Mouse (Mus musculus): Measurements from ENCODE around the gene Gm20388. TPM values are rescaled to one million over a fixed set of nuclear protein-coding genes. Genes with fewer than 3 reads are reported as not detected.

Gm20388 gene
- polyA plus RNA-seq, 1 experiment from 2014 or later: not detected

- 71% methylated on average over 6 of the region's 6 CpGs for whole genome bisulfite sequencing
- Histone ChIP-seq H3K27me3 (replicated peaks; ENCODE audit: control insufficient read depth, insufficient read depth, low read length) (peaks cover 10% of the 10 kb centered on the region), H3K9ac (ENCODE audit: low read depth, low read length) (no peak overlapping the region), H3K36me3 (ENCODE audit: control insufficient read depth, insufficient read depth) (no peaks in the 10 kb centered on the region), H3K9me3 (ENCODE audit: control insufficient read depth) (no peaks in the 10 kb centered on the region), H3K27ac (ENCODE audit: low read depth, low read length) (no peak overlapping the region), H3K4me2 (replicated peaks; ENCODE audit: low read depth) (no peak overlapping the region), H3K4me1 (replicated peaks; ENCODE audit: control insufficient read depth, insufficient read depth, low read length) (no peaks in the 10 kb centered on the region), H3K4me3 (ENCODE audit: low read depth, low read length) (no peak overlapping the region)
- ATAC-seq: no peak
- peak; percentile 33; the same call in 1 of the 2 replicates for TF ChIP-seq CTCF (IDR thresholded peaks at IDR 0.05; ENCODE audit: low read depth)
Measured at GRCm38 (mm10) chr8:122224650-122225022, 2314.0 kb downstream of the Gm20388 start.

GRCm38 (mm10) chr8:122225446-122225845 is 2314.8 kb downstream of the Gm20388 start:
- H3K9me3 ChIP-seq (ENCODE audit: control insufficient read depth): no peaks in the 10 kb centered on the region
- no peak overlapping the region for H3K4me2 ChIP-seq (replicated peaks; ENCODE audit: low read depth)
- 0 out of 2 replicates have a peak, but pooled peaks have one; percentile 15 for TF ChIP-seq CTCF (IDR thresholded peaks at IDR 0.05; ENCODE audit: low read depth)
- peaks cover 18% of the 10 kb centered on the region for H3K27me3 ChIP-seq (replicated peaks; ENCODE audit: control insufficient read depth, insufficient read depth, low read length)
- H3K4me3 ChIP-seq (ENCODE audit: low read depth, low read length): no peak overlapping the region
- H3K4me1 ChIP-seq (replicated peaks; ENCODE audit: control insufficient read depth, insufficient read depth, low read length): no peaks in the 10 kb centered on the region
- H3K9ac ChIP-seq (ENCODE audit: low read depth, low read length): no peak overlapping the region
- H3K36me3 ChIP-seq (ENCODE audit: control insufficient read depth, insufficient read depth): no peaks in the 10 kb centered on the region
- H3K27ac ChIP-seq (ENCODE audit: low read depth, low read length): no peak overlapping the region
- no peak for ATAC-seq
- 57% methylated on average over 10 of the region's 10 CpGs for WGBS

GRCm38 (mm10) chr8:122227345-122227744 is 2316.7 kb downstream of the Gm20388 start:
- no peak for TF ChIP-seq CTCF (IDR thresholded peaks at IDR 0.05; ENCODE audit: low read depth)
- Histone ChIP-seq H3K4me2 (replicated peaks; ENCODE audit: low read depth) (no peak overlapping the region), H3K4me1 (replicated peaks; ENCODE audit: control insufficient read depth, insufficient read depth, low read length) (no peaks in the 10 kb centered on the region), H3K4me3 (ENCODE audit: low read depth, low read length) (no peak overlapping the region), H3K9me3 (ENCODE audit: control insufficient read depth) (no peaks in the 10 kb centered on the region), H3K27me3 (replicated peaks; ENCODE audit: control insufficient read depth, insufficient read depth, low read length) (peaks cover 32% of the 10 kb centered on the region), H3K36me3 (ENCODE audit: control insufficient read depth, insufficient read depth) (no peaks in the 10 kb centered on the region), H3K27ac (ENCODE audit: low read depth, low read length) (no peak overlapping the region), H3K9ac (ENCODE audit: low read depth, low read length) (no peak overlapping the region)
- ATAC-seq: no peak
- 83% methylated on average over 6 of the region's 6 CpGs for WGBS

GRCm38 (mm10) chr8:122228792-122229575 is 2318.3 kb downstream of the Gm20388 start:
- no peaks in the 10 kb centered on the region for H3K4me1 ChIP-seq (replicated peaks; ENCODE audit: control insufficient read depth, insufficient read depth, low read length)
- H3K27me3 ChIP-seq (replicated peaks; ENCODE audit: control insufficient read depth, insufficient read depth, low read length): peaks cover 32% of the 10 kb centered on the region
- no peak overlapping the region for H3K4me3 ChIP-seq (ENCODE audit: low read depth, low read length)
- WGBS: 85% methylated on average over 11 of the region's 11 CpGs
- H3K9ac ChIP-seq (ENCODE audit: low read depth, low read length): no peak overlapping the region
- no peak for TF ChIP-seq CTCF (IDR thresholded peaks at IDR 0.05; ENCODE audit: low read depth)
- no peak overlapping the region for H3K4me2 ChIP-seq (replicated peaks; ENCODE audit: low read depth)
- no peaks in the 10 kb centered on the region for H3K9me3 ChIP-seq (ENCODE audit: control insufficient read depth)
- ATAC-seq: no peak
- no peaks in the 10 kb centered on the region for H3K36me3 ChIP-seq (ENCODE audit: control insufficient read depth, insufficient read depth)
- H3K27ac ChIP-seq (ENCODE audit: low read depth, low read length): no peak overlapping the region

GRCm38 (mm10) chr8:122229819-122230711 is 2319.4 kb downstream of the Gm20388 start:
- H3K9me3 ChIP-seq (ENCODE audit: control insufficient read depth): no peaks in the 10 kb centered on the region
- H3K9ac ChIP-seq (ENCODE audit: low read depth, low read length): no peak overlapping the region
- H3K27me3 ChIP-seq (replicated peaks; ENCODE audit: control insufficient read depth, insufficient read depth, low read length): peaks cover 32% of the 10 kb centered on the region
- 0 out of 2 replicates have a peak, but pooled peaks have one; percentile 23 for ATAC-seq
- H3K4me2 ChIP-seq (replicated peaks; ENCODE audit: low read depth): peak overlapping the region; percentile 92
- H3K4me3 ChIP-seq (ENCODE audit: low read depth, low read length): peak overlapping the region; percentile 53
- no peak overlapping the region for H3K27ac ChIP-seq (ENCODE audit: low read depth, low read length)
- no peaks in the 10 kb centered on the region for H3K36me3 ChIP-seq (ENCODE audit: control insufficient read depth, insufficient read depth)
- H3K4me1 ChIP-seq (replicated peaks; ENCODE audit: control insufficient read depth, insufficient read depth, low read length): no peaks in the 10 kb centered on the region
- no peak for TF ChIP-seq CTCF (IDR thresholded peaks at IDR 0.05; ENCODE audit: low read depth)
- WGBS: 3% methylated on average over 71 of the region's 98 CpGs

- Histone ChIP-seq H3K4me2 (replicated peaks; ENCODE audit: low read depth) (peak overlapping the region; percentile 92), H3K9ac (ENCODE audit: low read depth, low read length) (no peak overlapping the region), H3K27ac (ENCODE audit: low read depth, low read length) (no peak overlapping the region), H3K4me1 (replicated peaks; ENCODE audit: control insufficient read depth, insufficient read depth, low read length) (no peaks in the 10 kb centered on the region), H3K4me3 (ENCODE audit: low read depth, low read length) (peak overlapping the region; percentile 53), H3K36me3 (ENCODE audit: control insufficient read depth, insufficient read depth) (no peaks in the 10 kb centered on the region), H3K27me3 (replicated peaks; ENCODE audit: control insufficient read depth, insufficient read depth, low read length) (peaks cover 32% of the 10 kb centered on the region), H3K9me3 (ENCODE audit: control insufficient read depth) (no peaks in the 10 kb centered on the region)
- ATAC-seq: peak; percentile 39; the same call in 1 of the 2 replicates
- WGBS: 7% methylated on average over 32 of the region's 32 CpGs
- peak; percentile 87 for TF ChIP-seq CTCF (IDR thresholded peaks at IDR 0.05; ENCODE audit: low read depth)
Measured at GRCm38 (mm10) chr8:122230712-122231337, 2320.2 kb downstream of the Gm20388 start.
